Mouse (Mus musculus): ENCODE results near the gene Ncoa7.

- TF ChIP-seq CTCF (IDR thresholded peaks at IDR 0.05; ENCODE audit: borderline replicate concordance, extremely low read depth, insufficient read depth, insufficient read length) = no peak
- no peak for TF ChIP-seq POLR2A (IDR thresholded peaks at IDR 0.05; ENCODE audit: borderline replicate concordance, extremely low read depth, insufficient read depth, insufficient read length, poor library complexity, severe bottlenecking)
These were observed 594 bp upstream of the Ncoa7 start for GRCm38 (mm10) chr10:30803587-30804253.

Data from brain, embryonic 14.5 days (tissue).